Mouse (Mus musculus) liver, embryonic 14.5 days (tissue): Measurements from ENCODE around the gene Kif21a. TPM values are rescaled to one million over a fixed set of nuclear protein-coding genes. Genes with fewer than 3 reads are reported as not detected.

ENCODE experiments used
- ATAC-seq: fragments of 200-750 bp; cut with Nextera tagmentation; 2 replicates; pipeline ENCODE4 v1.8.0; 2017; ENCODE audit warnings: moderate number of reproducible peaks, mild to moderate bottlenecking, moderate library complexity; ENCODE audit not compliant: insufficient read depth
- DNase-seq, 3 experiments: peaks; one replicate each; pipeline ENCODE4 v3.0.0-alpha.2; 2012 to 2013; ENCODE audit warnings: low read depth in 3 of 3, low spot score in 3 of 3
- H3K27ac ChIP-seq: fragments of 300-500 bp; sonication (generic); 2 replicates; pipeline ENCODE4 v1.5.1; 2014; ENCODE audit warnings: moderate library complexity, mild to moderate bottlenecking, control low read depth, inconsistent platforms
- H3K27me3 ChIP-seq: fragments of 300-500 bp; sonication (generic); 2 replicates; pipeline ENCODE4 v1.6.1; 2014; ENCODE audit warnings: mild to moderate bottlenecking, low read length, moderate library complexity; ENCODE audit not compliant: control insufficient read depth, insufficient read depth
- H3K36me3 ChIP-seq: fragments of 300-500 bp; sonication (generic); replicated peaks from 2 replicates; pipeline ENCODE4 v1.6.1; 2014; ENCODE audit warnings: low read depth; ENCODE audit not compliant: control insufficient read depth, insufficient read depth
- H3K4me1 ChIP-seq, 2 experiments: fragments of 200-500 bp in 1 of 2; fragments of 300-500 bp in 1 of 2; sonication (generic) in 1 of 2; replicated peaks; 2 replicates each; pipeline ENCODE4 v1.6.1; 2012 to 2014; ENCODE audit warnings: antibody characterized with exemption in 1 of 2, inconsistent platforms in 1 of 2, low read length in 1 of 2; ENCODE audit not compliant: control insufficient read depth in 2 of 2, insufficient read depth in 2 of 2
- H3K4me2 ChIP-seq: fragments of 300-500 bp; sonication (generic); 2 replicates; pipeline ENCODE4 v1.6.1; 2014; ENCODE audit warnings: low read depth, mild to moderate bottlenecking, control low read depth, moderate library complexity
- H3K4me3 ChIP-seq, 2 experiments: fragments of 200-500 bp in 1 of 2; fragments of 300-500 bp in 1 of 2; sonication (generic) in 1 of 2; 2 replicates each; pipeline ENCODE4 v1.5.1; 2012 to 2014; ENCODE audit warnings: low read depth in 2 of 2, low read length in 2 of 2, mild to moderate bottlenecking in 2 of 2, control low read depth in 1 of 2, inconsistent platforms in 1 of 2, moderate library complexity in 1 of 2; ENCODE audit not compliant: insufficient read depth in 1 of 2
- H3K9ac ChIP-seq: fragments of 300-500 bp; sonication (generic); replicated peaks from 2 replicates; pipeline ENCODE4 v1.6.1; 2014; ENCODE audit warnings: mild to moderate bottlenecking, control low read depth, moderate library complexity
- H3K9me3 ChIP-seq: fragments of 300-500 bp; sonication (generic); 2 replicates; pipeline ENCODE4 v1.6.1; 2016; ENCODE audit warnings: low read length, mixed read lengths; ENCODE audit not compliant: control insufficient read depth
- CTCF ChIP-seq: IDR thresholded peaks from 2 replicates; pipeline ENCODE4 v1.5.1; 2016; ENCODE audit warnings: antibody characterized with exemption, low read depth, control low read depth
- EP300 ChIP-seq: IDR thresholded peaks from 2 replicates; pipeline ENCODE4 v1.6.1; 2016; ENCODE audit warnings: antibody characterized with exemption, low read depth
- WGBS: fragments of 180-500 bp; shearing (Covaris S2); extraction: QIAGEN DNeasy Blood & Tissue Kit; methylation state at CpG from one replicate; pipeline ENCODE4 v1.1.7; 2014; ENCODE audit not compliant: insufficient replicate concordance; 5-methylcytosine and 5-hydroxymethylcytosine counted together
- polyA plus RNA-seq, 2 experiments: library from polyadenylated mRNA; depleted of rRNA in 1 of 2; stranded (reverse) in 1 of 2; unstranded in 1 of 2; fragments of >200 nt; fragmentation: Nextera tagmentation in 1 of 2; extraction: Ambion mirVana in 1 of 2; gene quantifications; 2 replicates each; pipeline versions ENCODE4 v1.2.1 to v1.2.3; 2012 to 2014

The Kif21a gene
- polyA plus RNA-seq, 2 experiments: 1.8 to 3.0 TPM

GRCm38 (mm10) chr15:90971914-90972767 is 77.6 kb downstream of the Kif21a start:
- Histone ChIP-seq H3K4me1 (no peaks in the 10 kb centered on the region), H3K27me3 (no peaks in the 10 kb centered on the region), H3K4me3 (no peak overlapping the region), H3K27ac (no peak overlapping the region), H3K9me3 (no peaks in the 10 kb centered on the region), H3K4me2 (no peak overlapping the region), H3K9ac (no peak overlapping the region), H3K36me3 (no peaks in the 10 kb centered on the region)
- no peak for TF ChIP-seq EP300
- no peak for TF ChIP-seq CTCF
- DNase-seq: no peak
- 64% methylated on average over 13 of the region's 13 CpGs for WGBS
- ATAC-seq: no peak

- no peak overlapping the region for H3K9ac ChIP-seq
- no peak overlapping the region for H3K4me2 ChIP-seq
- 42% methylated on average over 2 of the region's 2 CpGs for WGBS
- no peaks in the 10 kb centered on the region for H3K36me3 ChIP-seq
- DNase-seq: no peak
- H3K27me3 ChIP-seq: no peaks in the 10 kb centered on the region
- TF ChIP-seq EP300 (no peak), CTCF (no peak)
- no peaks in the 10 kb centered on the region for H3K4me1 ChIP-seq
- H3K9me3 ChIP-seq: no peaks in the 10 kb centered on the region
- no peak overlapping the region for H3K27ac ChIP-seq
- no peak for ATAC-seq
- H3K4me3 ChIP-seq: no peak overlapping the region
Measured at GRCm38 (mm10) chr15:90963320-90963719, 86.4 kb downstream of the Kif21a start.

- no peak for DNase-seq
- Histone ChIP-seq H3K27me3 (no peaks in the 10 kb centered on the region), H3K4me2 (no peak overlapping the region), H3K4me3 (no peak overlapping the region), H3K4me1 (no peaks in the 10 kb centered on the region), H3K9me3 (no peaks in the 10 kb centered on the region), H3K27ac (no peak overlapping the region), H3K9ac (no peak overlapping the region), H3K36me3 (no peaks in the 10 kb centered on the region)
- TF ChIP-seq CTCF: no peak
- no peak for TF ChIP-seq EP300
- WGBS: 52% methylated on average over 4 of the region's 4 CpGs
- ATAC-seq: no peak
Measured at GRCm38 (mm10) chr15:90962548-90962947, 87.2 kb downstream of the Kif21a start.

- H3K4me3 ChIP-seq: no peak overlapping the region
- H3K4me2 ChIP-seq: no peak overlapping the region
- ATAC-seq (no peak), DNase-seq (no peak)
- H3K9me3 ChIP-seq: no peaks in the 10 kb centered on the region
- no peaks in the 10 kb centered on the region for H3K27me3 ChIP-seq
- no peak for TF ChIP-seq CTCF
- no peak for TF ChIP-seq EP300
- no peak overlapping the region for H3K27ac ChIP-seq
- no peaks in the 10 kb centered on the region for H3K36me3 ChIP-seq
- H3K4me1 ChIP-seq: no peaks in the 10 kb centered on the region
- no peak overlapping the region for H3K9ac ChIP-seq
- 72% methylated on average over 8 of the region's 8 CpGs for WGBS
Measured at GRCm38 (mm10) chr15:90960831-90961554, 88.8 kb downstream of the Kif21a start.

GRCm38 (mm10) chr15:90951383-90951782 is 98.4 kb downstream of the Kif21a start:
- TF ChIP-seq EP300 (no peak), CTCF (no peak)
- Histone ChIP-seq H3K27ac (no peak overlapping the region), H3K4me3 (no peak overlapping the region), H3K4me1 (no peaks in the 10 kb centered on the region), H3K27me3 (no peaks in the 10 kb centered on the region), H3K9ac (no peak overlapping the region), H3K36me3 (no peaks in the 10 kb centered on the region), H3K9me3 (no peaks in the 10 kb centered on the region), H3K4me2 (no peak overlapping the region)
- DNase-seq (no peak), ATAC-seq (no peak)
- WGBS: 78% methylated on average over 6 of the region's 6 CpGs
